Mouse (Mus musculus): Measurements from ENCODE around the gene Cadm2. TPM values are rescaled to one million over a fixed set of nuclear protein-coding genes. Genes with fewer than 3 reads are reported as not detected.

Cadm2 gene
- polyA plus RNA-seq (2014; fragmentation: Illumina TruSeq; extraction: RNeasy Lipid Tissue Mini Kit (QIAGEN cat#74804); ENCODE audit: low read depth, low replicate concordance) = 0.93 TPM

GRCm38 (mm10) chr16:67620826-67621505 lies at the start of gene Cadm2:
Cadm2 (minus strand) TSS chr16:67620908.

